Mouse (Mus musculus) intestine, embryonic 15.5 days (tissue): ENCODE data around the gene Mbd3. TPM values are rescaled to one million over a fixed set of nuclear protein-coding genes. Genes with fewer than 3 reads are reported as not detected.

Experiments
- ATAC-seq: fragments of 200-750 bp; cut with Nextera tagmentation; 2 replicates; pipeline ENCODE4 v1.8.0; 2017; ENCODE audit warnings: moderate TSS enrichment, moderate library complexity
- H3K27ac ChIP-seq: fragments of 300-500 bp; sonication (generic); 2 replicates; pipeline ENCODE4 v1.5.1; 2015; ENCODE audit warnings: mild to moderate bottlenecking, inconsistent platforms
- H3K27me3 ChIP-seq: fragments of 300-500 bp; sonication (generic); replicated peaks from 2 replicates; pipeline ENCODE4 v1.6.1; 2015; ENCODE audit warnings: inconsistent platforms
- H3K36me3 ChIP-seq: fragments of 300-500 bp; sonication (generic); 2 replicates; pipeline ENCODE4 v1.6.1; 2015; ENCODE audit warnings: inconsistent platforms
- H3K4me1 ChIP-seq: fragments of 300-500 bp; sonication (generic); replicated peaks from 2 replicates; pipeline ENCODE4 v1.6.1; 2015; ENCODE audit warnings: inconsistent platforms
- H3K4me2 ChIP-seq: fragments of 300-500 bp; sonication (generic); replicated peaks from 2 replicates; pipeline ENCODE4 v1.6.1; 2015; ENCODE audit warnings: mild to moderate bottlenecking, inconsistent platforms
- H3K4me3 ChIP-seq: fragments of 300-500 bp; sonication (generic); replicated peaks from 2 replicates; pipeline ENCODE4 v1.5.1; 2015; ENCODE audit warnings: inconsistent platforms
- H3K9ac ChIP-seq: fragments of 300-500 bp; sonication (generic); 2 replicates; pipeline ENCODE4 v1.6.1; 2015; ENCODE audit warnings: inconsistent platforms
- H3K9me3 ChIP-seq: fragments of 300-500 bp; sonication (generic); 2 replicates; pipeline ENCODE4 v1.6.1; 2016; ENCODE audit warnings: inconsistent platforms
- WGBS: fragments of 180-500 bp; shearing (Covaris S2); methylation state at CpG from one replicate; pipeline ENCODE4 v1.1.7; 2015; 5-methylcytosine and 5-hydroxymethylcytosine counted together
- polyA plus RNA-seq: library from polyadenylated mRNA; unstranded; fragments of >200 nt; fragmentation: Nextera tagmentation; extraction: Ambion mirVana; gene quantifications from 2 replicates; pipeline ENCODE4 v1.2.1, GENCODE M21; 2015

Gene Mbd3
- polyA plus RNA-seq, 1 experiment from 2014 or later = 180 TPM

GRCm38 (mm10) chr10:80372706-80373105 is 26.6 kb downstream of the Mbd3 start:
- H3K36me3 ChIP-seq = no peaks in the 10 kb centered on the region
- WGBS = 83% methylated on average over 6 of the region's 6 CpGs
- peaks cover 7% of the 10 kb centered on the region; the same call in 1 of the 2 replicates for H3K4me1 ChIP-seq
- no peak overlapping the region for H3K9ac ChIP-seq
- H3K4me3 ChIP-seq = no peak overlapping the region
- no peak overlapping the region for H3K4me2 ChIP-seq
- ATAC-seq = no peak
- H3K9me3 ChIP-seq = no peaks in the 10 kb centered on the region
- H3K27me3 ChIP-seq = no peaks in the 10 kb centered on the region
- no peak overlapping the region for H3K27ac ChIP-seq

GRCm38 (mm10) chr10:80371983-80372382 is 27.4 kb downstream of the Mbd3 start:
- Histone ChIP-seq H3K4me3 (no peak overlapping the region), H3K9ac (0 out of 2 replicates have a peak overlapping the region, but pooled peaks have one; percentile 4)

GRCm38 (mm10) chr10:80371411-80371966 is 27.9 kb downstream of the Mbd3 start:
- Histone ChIP-seq H3K36me3 (no peaks in the 10 kb centered on the region), H3K4me2 (peak overlapping the region; percentile 42), H3K4me1 (peaks cover 7% of the 10 kb centered on the region; the same call in 1 of the 2 replicates), H3K27ac (no peak overlapping the region), H3K4me3 (peak overlapping the region; percentile 10; the same call in 1 of the 2 replicates), H3K27me3 (no peaks in the 10 kb centered on the region), H3K9ac (no peak overlapping the region), H3K9me3 (no peaks in the 10 kb centered on the region)
- 7% methylated on average over 12 of the region's 12 CpGs for WGBS
- ATAC-seq = peak; percentile 53

More at GRCm38 (mm10) chr10:80371983-80372382, 27.4 kb downstream of the Mbd3 start:
- H3K4me2 ChIP-seq = peak overlapping the region; percentile 42; the same call in 1 of the 2 replicates
- peaks cover 7% of the 10 kb centered on the region; the same call in 1 of the 2 replicates for H3K4me1 ChIP-seq
- H3K27ac ChIP-seq = no peak overlapping the region
- ATAC-seq = no peak
- no peaks in the 10 kb centered on the region for H3K27me3 ChIP-seq
- WGBS = 51% methylated on average over 9 of the region's 9 CpGs
- H3K9me3 ChIP-seq = no peaks in the 10 kb centered on the region
- H3K36me3 ChIP-seq = no peaks in the 10 kb centered on the region

GRCm38 (mm10) chr10:80369995-80370747 is 29.2 kb downstream of the Mbd3 start:
- peaks cover 4% of the 10 kb centered on the region; the same call in 1 of the 2 replicates for H3K27me3 ChIP-seq
- no peak for ATAC-seq
- H3K4me2 ChIP-seq = no peak overlapping the region
- no peaks in the 10 kb centered on the region for H3K9me3 ChIP-seq
- H3K36me3 ChIP-seq = no peaks in the 10 kb centered on the region
- no peak overlapping the region for H3K9ac ChIP-seq
- H3K4me1 ChIP-seq = peaks cover 7% of the 10 kb centered on the region; the same call in 1 of the 2 replicates
- H3K4me3 ChIP-seq = no peak overlapping the region
- WGBS = 80% methylated on average over 21 of the region's 21 CpGs
- H3K27ac ChIP-seq = no peak overlapping the region

- Histone ChIP-seq H3K27ac (no peak overlapping the region), H3K4me2 (no peak overlapping the region), H3K27me3 (peaks cover 18% of the 10 kb centered on the region; the same call in 1 of the 2 replicates), H3K36me3 (no peaks in the 10 kb centered on the region), H3K9ac (no peak overlapping the region), H3K4me1 (peaks cover 7% of the 10 kb centered on the region; the same call in 1 of the 2 replicates), H3K9me3 (no peaks in the 10 kb centered on the region), H3K4me3 (no peak overlapping the region)
- no peak for ATAC-seq
- WGBS = 81% methylated on average over 6 of the region's 6 CpGs
Observed at GRCm38 (mm10) chr10:80368392-80368791, 31.0 kb downstream of the Mbd3 start.

- Histone ChIP-seq H3K36me3 (no peaks in the 10 kb centered on the region), H3K27ac (no peak overlapping the region), H3K4me3 (no peak overlapping the region), H3K4me2 (no peak overlapping the region), H3K4me1 (peaks cover 7% of the 10 kb centered on the region; the same call in 1 of the 2 replicates), H3K27me3 (peaks cover 18% of the 10 kb centered on the region; the same call in 1 of the 2 replicates), H3K9me3 (no peaks in the 10 kb centered on the region), H3K9ac (no peak overlapping the region)
- 49% methylated on average over 5 of the region's 5 CpGs for WGBS
- ATAC-seq = 0 out of 2 replicates have a peak, but pooled peaks have one; percentile 13
Observed at GRCm38 (mm10) chr10:80367954-80368353, 31.4 kb downstream of the Mbd3 start.

GRCm38 (mm10) chr10:80365736-80366135 is 33.6 kb downstream of the Mbd3 start:
- ATAC-seq = no peak
- H3K9me3 ChIP-seq = no peaks in the 10 kb centered on the region
- no peak overlapping the region for H3K4me3 ChIP-seq
- peaks cover 18% of the 10 kb centered on the region; the same call in 1 of the 2 replicates for H3K27me3 ChIP-seq
- H3K9ac ChIP-seq = no peak overlapping the region
- no peaks in the 10 kb centered on the region for H3K36me3 ChIP-seq
- no peaks in the 10 kb centered on the region for H3K4me1 ChIP-seq
- 70% methylated on average over 6 of the region's 6 CpGs for WGBS
- H3K4me2 ChIP-seq = no peak overlapping the region
- no peak overlapping the region for H3K27ac ChIP-seq

GRCm38 (mm10) chr10:80363734-80364133 is 35.6 kb downstream of the Mbd3 start:
- H3K4me1 ChIP-seq = no peaks in the 10 kb centered on the region
- peaks cover 33% of the 10 kb centered on the region for H3K27me3 ChIP-seq
- no peaks in the 10 kb centered on the region for H3K36me3 ChIP-seq
- ATAC-seq = no peak
- H3K9me3 ChIP-seq = no peaks in the 10 kb centered on the region
- H3K4me3 ChIP-seq = no peak overlapping the region
- no peak overlapping the region for H3K4me2 ChIP-seq
- no peak overlapping the region for H3K9ac ChIP-seq
- WGBS = 48% methylated on average over 6 of the region's 6 CpGs
- no peak overlapping the region for H3K27ac ChIP-seq

- ATAC-seq = peak; percentile 60
- Histone ChIP-seq H3K9me3 (no peaks in the 10 kb centered on the region), H3K36me3 (no peaks in the 10 kb centered on the region), H3K27me3 (peaks cover 62% of the 10 kb centered on the region), H3K4me3 (peak overlapping the region; percentile 26), H3K4me2 (peak overlapping the region; percentile 66), H3K27ac (no peak overlapping the region), H3K9ac (no peak overlapping the region), H3K4me1 (peaks cover 22% of the 10 kb centered on the region)
- WGBS = 8% methylated on average over 31 of the region's 31 CpGs
Observed at GRCm38 (mm10) chr10:80357994-80358639, 41.2 kb downstream of the Mbd3 start.

GRCm38 (mm10) chr10:80357336-80357735 is 42.0 kb downstream of the Mbd3 start:
- no peak overlapping the region for H3K9ac ChIP-seq
- peaks cover 22% of the 10 kb centered on the region for H3K4me1 ChIP-seq
- WGBS = 28% methylated on average over 7 of the region's 7 CpGs
- H3K27me3 ChIP-seq = peaks cover 63% of the 10 kb centered on the region
- no peak; the same call in 1 of the 2 replicates for ATAC-seq
- peak overlapping the region; percentile 26; the same call in 1 of the 2 replicates for H3K4me3 ChIP-seq
- H3K4me2 ChIP-seq = peak overlapping the region; percentile 66
- no peaks in the 10 kb centered on the region for H3K36me3 ChIP-seq
- no peak overlapping the region for H3K27ac ChIP-seq
- no peaks in the 10 kb centered on the region for H3K9me3 ChIP-seq

GRCm38 (mm10) chr10:80356737-80357136 is 42.6 kb downstream of the Mbd3 start:
- WGBS = 2% methylated on average over 34 of the region's 34 CpGs
- Histone ChIP-seq H3K9me3 (no peaks in the 10 kb centered on the region), H3K4me2 (peak overlapping the region; percentile 53), H3K4me1 (peaks cover 22% of the 10 kb centered on the region), H3K27me3 (peaks cover 65% of the 10 kb centered on the region), H3K27ac (no peak overlapping the region), H3K9ac (peak overlapping the region; percentile 17; the same call in 1 of the 2 replicates), H3K4me3 (peak overlapping the region; percentile 28), H3K36me3 (no peaks in the 10 kb centered on the region)
- no peak for ATAC-seq
